Mouse (Mus musculus) neutrophil, adult 5-6 weeks (primary cell): ENCODE data around the gene Pipox. TPM values are rescaled to one million over a fixed set of nuclear protein-coding genes. Genes with fewer than 3 reads are reported as not detected.

ENCODE experiments used
- total RNA-seq: library from RNA; stranded (forward); fragments of 200-1000 nt; gene quantifications from 2 replicates; pipeline ENCODE4 v1.2.3, GENCODE M21; 2017

Gene Pipox
- total RNA-seq, 1 experiment from 2014 or later, result not detected

Other genes starting within 250 kb of the Pipox start
- 176 and 178 TPM in 2 replicates for gene Nufip2, start 207.9 kb downstream of the Pipox start, total RNA-seq
- not detected in 2 replicates for gene Cryba1, start 168.8 kb downstream of the Pipox start, total RNA-seq
- gene Myo18a, start 130.8 kb downstream of the Pipox start, total RNA-seq, result 104 and 109 TPM in 2 replicates
- gene Gm10277, start 106.3 kb downstream of the Pipox start, total RNA-seq, result not detected in 2 replicates
- gene Sez6, start 36.7 kb upstream of the Pipox start, total RNA-seq, result not detected in 2 replicates
- gene Phf12, start 88.7 kb upstream of the Pipox start, total RNA-seq, result 87.8 and 113 TPM in 2 replicates
- 0.61 and 1.2 TPM in 2 replicates for gene Dhrs13, start 138.2 kb upstream of the Pipox start, total RNA-seq
- gene Flot2, start 143.8 kb upstream of the Pipox start, total RNA-seq, result 22.8 and 23.2 TPM in 2 replicates
- 12.8 and 14.9 TPM in 2 replicates for gene Eral1, start 186.3 kb upstream of the Pipox start, total RNA-seq
- 9.5 and 9.6 TPM in 2 replicates for gene Fam222b, start 200.6 kb upstream of the Pipox start, total RNA-seq